Mouse (Mus musculus) cerebellum, adult 2 months (tissue): Measurements from ENCODE around the gene Ypel4.

Experiments
- CTCF ChIP-seq: fragments of 200-500 bp; IDR thresholded peaks from 2 replicates; pipeline ENCODE4 v1.5.1; 2011; ENCODE audit warnings: low read depth, mild to moderate bottlenecking, control low read depth, low read length, moderate library complexity, borderline replicate concordance; ENCODE audit not compliant: insufficient read depth
- POLR2A ChIP-seq: fragments of 200-500 bp; IDR thresholded peaks from 2 replicates; pipeline ENCODE4 v1.6.1; 2011; ENCODE audit warnings: low read length, control low read depth, borderline replicate concordance; ENCODE audit not compliant: insufficient read depth

GRCm38 (mm10) chr2:84688080-84688844, 45.6 kb upstream of the Ypel4 start:
- TF ChIP-seq CTCF (no peak), POLR2A (no peak)
